Mouse (Mus musculus): Measurements from ENCODE around the gene Nemp1.

GRCm38 (mm10) chr10:127671276-127671675 is 4.6 kb downstream of the Nemp1 start:
- TF ChIP-seq POLR2A (IDR thresholded peaks at IDR 0.05; ENCODE audit: control insufficient read depth, low read depth, low read length) (no peak), CTCF (IDR thresholded peaks at IDR 0.05; ENCODE audit: control insufficient read depth, insufficient read depth, insufficient replicate concordance, low read depth, low read length) (peak; percentile 65; the same call in 1 of the 2 replicates)

Data from testis, adult 2 months (tissue).